Mouse (Mus musculus) kidney, adult 2 months (tissue): Measurements from ENCODE around the gene Afdn. TPM values are rescaled to one million over a fixed set of nuclear protein-coding genes. Genes with fewer than 3 reads are reported as not detected.
"Not testable (repeated sequence)": the region's sequence is repeated elsewhere in the genome, so short reads cannot be mapped to it uniquely, and the experiment has no call there.

Experiments
- DNase-seq: peaks from one replicate; pipeline ENCODE4 v3.0.0; 2021
- H3K27ac ChIP-seq: fragments of 200-500 bp; 2 replicates; pipeline ENCODE4 v1.5.1; 2012; ENCODE audit warnings: low read depth, low read length, control low read depth, inconsistent platforms; ENCODE audit not compliant: insufficient read depth
- H3K27me3 ChIP-seq: fragments of 200-500 bp; replicated peaks from 2 replicates; pipeline ENCODE4 v1.6.1; 2012; ENCODE audit warnings: mild to moderate bottlenecking, moderate library complexity, low read length, inconsistent platforms; ENCODE audit not compliant: control insufficient read depth, insufficient read depth
- H3K36me3 ChIP-seq: fragments of 200-500 bp; 2 replicates; pipeline ENCODE4 v1.6.1; 2012; ENCODE audit warnings: mild to moderate bottlenecking, moderate library complexity, low read length, inconsistent platforms; ENCODE audit not compliant: control insufficient read depth, insufficient read depth
- H3K4me1 ChIP-seq: fragments of 200-500 bp; 2 replicates; pipeline ENCODE4 v1.6.1; 2011; ENCODE audit warnings: low read length; ENCODE audit not compliant: control insufficient read depth, insufficient read depth
- H3K4me3 ChIP-seq: fragments of 200-500 bp; 2 replicates; pipeline ENCODE4 v1.5.1; 2011; ENCODE audit warnings: mild to moderate bottlenecking, low read depth, low read length, control low read depth; ENCODE audit not compliant: insufficient read depth
- CTCF ChIP-seq: fragments of 200-500 bp; conservative IDR thresholded peaks from 2 replicates; pipeline ENCODE4 v1.5.1; 2011; ENCODE audit warnings: low read depth, mild to moderate bottlenecking, control low read depth, low read length, moderate library complexity, mixed read lengths; ENCODE audit not compliant: insufficient read depth, insufficient read length
- POLR2A ChIP-seq: fragments of 200-500 bp; IDR thresholded peaks from one replicate; pipeline ENCODE4 v1.6.1; 2011; ENCODE audit warnings: low read depth, low read length, control low read depth
- WGBS: fragments of 180-500 bp; shearing (Covaris S2); methylation state at CpG from one replicate; pipeline ENCODE4 v1.1.7; 2018; 5-methylcytosine and 5-hydroxymethylcytosine counted together
- polyA plus RNA-seq: library from polyadenylated mRNA; depleted of rRNA; stranded (reverse); fragments of >200 nt; gene quantifications from 2 replicates; pipeline ENCODE4 v1.2.3, GENCODE M21; 2012

The Afdn gene
- polyA plus RNA-seq, 1 experiment, result 35.1 TPM

GRCm38 (mm10) chr17:13830234-13830633 is 69.9 kb downstream of the Afdn start:
- Histone ChIP-seq H3K27me3 (no peaks in the 10 kb centered on the region), H3K36me3 (peaks cover 7% of the 10 kb centered on the region; the same call in 1 of the 2 replicates), H3K4me1 (no peaks in the 10 kb centered on the region), H3K27ac (no peak overlapping the region), H3K4me3 (no peak overlapping the region)
- no peak for DNase-seq
- WGBS, result 98% methylated on average over 1 of the region's 1 CpGs
- no peak for TF ChIP-seq CTCF
- no peak for TF ChIP-seq POLR2A

- Histone ChIP-seq H3K4me1 (no peaks in the 10 kb centered on the region), H3K27ac (no peak overlapping the region), H3K4me3 (no peak overlapping the region), H3K27me3 (no peaks in the 10 kb centered on the region), H3K36me3 (peaks cover 7% of the 10 kb centered on the region; the same call in 1 of the 2 replicates)
- 84% methylated on average over 1 of the region's 1 CpGs for WGBS
- TF ChIP-seq POLR2A (no peak), CTCF (peak; percentile 29; the same call in 1 of the 2 replicates)
- peak; percentile 71 for DNase-seq
Observed at GRCm38 (mm10) chr17:13830636-13831341, 70.5 kb downstream of the Afdn start.

DNA sequence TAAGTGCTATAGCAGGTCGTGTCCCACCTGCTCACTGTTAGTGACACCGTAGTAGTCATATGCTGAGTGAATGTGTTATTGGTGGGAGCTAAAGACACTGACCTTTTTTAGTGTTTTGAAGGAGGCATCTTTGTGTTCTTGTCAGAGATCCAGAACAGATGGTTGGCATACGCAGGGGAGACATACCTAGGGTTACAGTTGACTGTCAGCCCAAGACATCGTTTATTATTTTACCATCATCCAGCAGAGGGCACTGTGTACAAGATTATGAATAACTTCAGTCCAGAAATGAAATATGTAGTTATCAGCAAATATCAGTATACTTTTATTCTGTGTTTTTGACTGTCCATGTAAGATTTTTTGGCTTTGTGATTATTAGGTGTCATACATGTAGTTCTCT is 75.5 kb downstream of the Afdn start:
- no peak for TF ChIP-seq CTCF
- TF ChIP-seq POLR2A, result no peak
- WGBS, result 78% methylated on average over 4 of the region's 4 CpGs
- Histone ChIP-seq H3K27ac (no peak overlapping the region), H3K27me3 (no peaks in the 10 kb centered on the region), H3K4me3 (no peak overlapping the region), H3K4me1 (no peaks in the 10 kb centered on the region), H3K36me3 (peaks cover 5% of the 10 kb centered on the region; the same call in 1 of the 2 replicates)
- DNase-seq, result peak; percentile 42

DNA sequence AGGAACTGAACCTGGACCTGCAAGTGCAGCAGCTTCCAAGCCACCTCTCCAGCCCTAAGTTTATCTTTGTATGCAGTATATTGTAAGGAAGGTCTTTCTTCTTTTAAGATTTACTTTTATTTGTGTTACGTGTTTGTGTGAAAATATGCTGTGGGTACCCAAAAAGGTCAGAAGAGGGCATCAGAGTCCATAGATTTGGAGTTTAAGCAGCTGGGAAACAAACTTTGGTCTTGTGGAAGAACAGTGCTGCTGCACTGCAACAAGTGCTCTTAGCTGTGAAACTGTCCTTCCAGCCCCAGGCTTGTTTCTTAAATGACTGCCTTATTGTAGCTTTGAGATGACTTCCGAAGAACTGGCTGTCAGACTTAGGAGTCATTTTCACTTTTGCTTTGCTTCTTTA is 89.8 kb downstream of the Afdn start:
- no peaks in the 10 kb centered on the region for H3K27me3 ChIP-seq
- no peaks in the 10 kb centered on the region for H3K4me1 ChIP-seq
- no peak for TF ChIP-seq CTCF
- no peak overlapping the region for H3K27ac ChIP-seq
- no peak overlapping the region for H3K4me3 ChIP-seq
- WGBS, result 88% methylated on average over 2 of the region's 2 CpGs
- peak; percentile 28 for DNase-seq
- peaks cover 3% of the 10 kb centered on the region for H3K36me3 ChIP-seq

GRCm38 (mm10) chr17:13853883-13854282 is 93.5 kb downstream of the Afdn start:
- not testable (repeated sequence) for H3K27me3 ChIP-seq, H3K27ac ChIP-seq, DNase-seq, H3K4me1 ChIP-seq, H3K4me3 ChIP-seq, H3K36me3 ChIP-seq
- WGBS, result 83% methylated on average over 7 of the region's 7 CpGs

DNA sequence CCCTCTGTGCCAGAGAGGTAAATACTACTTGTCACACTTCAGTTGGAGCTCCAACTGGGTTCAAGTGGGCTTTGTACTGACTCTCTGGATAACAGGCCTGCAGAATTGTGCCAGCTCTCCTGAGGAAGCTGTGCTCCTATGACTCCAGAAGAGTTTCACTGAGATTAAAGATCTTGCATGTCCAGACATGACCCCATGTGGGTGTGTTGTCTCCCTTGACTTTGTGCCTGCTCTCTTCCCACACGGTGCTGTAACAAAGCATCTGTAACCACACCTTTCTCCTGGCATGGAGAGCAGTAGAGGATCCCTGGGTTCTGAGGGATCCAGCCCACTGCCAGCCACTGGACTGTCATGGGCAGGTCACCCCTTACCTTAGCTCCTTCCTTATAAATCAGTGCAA is 95.1 kb downstream of the Afdn start:
- H3K36me3 ChIP-seq, result peaks cover 6% of the 10 kb centered on the region
- no peak overlapping the region for H3K4me3 ChIP-seq
- no peak for TF ChIP-seq POLR2A
- no peak for TF ChIP-seq CTCF
- DNase-seq, result no peak
- no peaks in the 10 kb centered on the region for H3K27me3 ChIP-seq
- 74% methylated on average over 1 of the region's 1 CpGs for WGBS
- no peak overlapping the region for H3K27ac ChIP-seq
- no peaks in the 10 kb centered on the region for H3K4me1 ChIP-seq

- no peak for TF ChIP-seq CTCF
- no peak for TF ChIP-seq POLR2A
- no peak overlapping the region for H3K4me3 ChIP-seq
- DNase-seq, result no peak
- H3K36me3 ChIP-seq, result peaks cover 7% of the 10 kb centered on the region
- whole genome bisulfite sequencing, result 69% methylated on average over 5 of the region's 5 CpGs
- H3K27me3 ChIP-seq, result no peaks in the 10 kb centered on the region
- no peaks in the 10 kb centered on the region for H3K4me1 ChIP-seq
- no peak overlapping the region for H3K27ac ChIP-seq
Observed at GRCm38 (mm10) chr17:13856429-13857090, 96.2 kb downstream of the Afdn start.

- Histone ChIP-seq H3K4me1 (peaks cover 4% of the 10 kb centered on the region), H3K27ac (no peak overlapping the region), H3K36me3 (peaks cover 5% of the 10 kb centered on the region), H3K27me3 (no peaks in the 10 kb centered on the region), H3K4me3 (no peak overlapping the region)
- 64% methylated on average over 5 of the region's 5 CpGs for WGBS
- peak; percentile 59 for DNase-seq
- TF ChIP-seq CTCF, result no peak
- no peak for TF ChIP-seq POLR2A
Observed at GRCm38 (mm10) chr17:13865340-13865739, 105.0 kb downstream of the Afdn start.
